Mouse (Mus musculus) erythroblast, embryonic 14.5 days (primary cell): ENCODE results near the gene Wnt10a.

Experiments used
- GATA1 ChIP-seq: IDR thresholded peaks from 2 replicates; pipeline ENCODE4 v1.6.1; 2012; ENCODE audit warnings: low read length, inconsistent platforms, mixed read lengths
- TAL1 ChIP-seq: IDR thresholded peaks from 3 replicates; pipeline ENCODE4 v1.6.1; 2012; ENCODE audit warnings: low read length, inconsistent platforms, mixed read lengths

DNA sequence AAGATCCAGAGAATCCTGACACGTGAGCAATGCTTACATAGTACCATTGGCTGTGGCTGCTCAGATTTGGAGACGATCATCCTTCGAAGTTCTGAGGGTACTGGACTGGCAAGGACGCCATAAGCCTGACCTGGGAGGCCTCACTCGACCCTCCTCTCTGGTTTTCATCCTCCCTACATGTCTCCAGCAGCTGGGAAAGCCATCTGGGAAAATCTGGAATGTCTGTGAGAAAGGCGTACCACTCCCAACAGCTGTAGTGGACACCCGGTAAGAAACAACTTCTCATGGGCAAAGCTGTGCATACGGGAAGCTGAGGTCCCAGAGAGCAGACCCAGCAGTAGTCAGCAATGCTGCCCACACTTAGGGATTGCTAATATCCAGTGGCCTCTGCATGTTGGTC lies 39.2 kb upstream of the Wnt10a start:
- TF ChIP-seq GATA1 = no peak
- no peak for TF ChIP-seq TAL1
